Mouse (Mus musculus) embryonic facial prominence, embryonic 10.5 days (tissue): ENCODE results near the gene Mysm1. TPM values are rescaled to one million over a fixed set of nuclear protein-coding genes. Genes with fewer than 3 reads are reported as not detected.

Source experiments
- DNase-seq: peaks from one replicate; pipeline ENCODE4 v3.0.0-alpha.2; 2017; ENCODE audit warnings: low spot score
- H3K27ac ChIP-seq: fragments of 300-500 bp; sonication (generic); replicated peaks from 2 replicates; pipeline ENCODE4 v1.5.1; 2016; ENCODE audit warnings: mild to moderate bottlenecking
- H3K27me3 ChIP-seq: fragments of 300-500 bp; sonication (generic); replicated peaks from 2 replicates; pipeline ENCODE4 v1.6.1; 2016; ENCODE audit warnings: low read depth, mild to moderate bottlenecking; ENCODE audit not compliant: poor library complexity, severe bottlenecking
- H3K36me3 ChIP-seq: fragments of 300-500 bp; sonication (generic); replicated peaks from 2 replicates; pipeline ENCODE4 v1.6.1; 2016; ENCODE audit warnings: mild to moderate bottlenecking, moderate library complexity
- H3K4me1 ChIP-seq: fragments of 300-500 bp; sonication (generic); 2 replicates; pipeline ENCODE4 v1.6.1; 2016
- H3K4me3 ChIP-seq: fragments of 300-500 bp; sonication (generic); 2 replicates; pipeline ENCODE4 v1.5.1; 2016; ENCODE audit warnings: mild to moderate bottlenecking, moderate library complexity
- H3K9me3 ChIP-seq: fragments of 300-500 bp; sonication (generic); 2 replicates; pipeline ENCODE4 v1.6.1; 2016; ENCODE audit warnings: mild to moderate bottlenecking
- WGBS: fragments of 180-500 bp; shearing (Covaris S2); methylation state at CpG from one replicate; pipeline ENCODE4 v1.1.7; 2016; 5-methylcytosine and 5-hydroxymethylcytosine counted together
- polyA plus RNA-seq: library from polyadenylated mRNA; unstranded; fragments of >200 nt; fragmentation: Nextera tagmentation; extraction: Ambion mirVana; gene quantifications from 2 replicates; pipeline ENCODE4 v1.2.1, GENCODE M21; 2016

Mysm1 gene
- polyA plus RNA-seq, 1 experiment from 2014 or later, result 29.2 TPM

DNA sequence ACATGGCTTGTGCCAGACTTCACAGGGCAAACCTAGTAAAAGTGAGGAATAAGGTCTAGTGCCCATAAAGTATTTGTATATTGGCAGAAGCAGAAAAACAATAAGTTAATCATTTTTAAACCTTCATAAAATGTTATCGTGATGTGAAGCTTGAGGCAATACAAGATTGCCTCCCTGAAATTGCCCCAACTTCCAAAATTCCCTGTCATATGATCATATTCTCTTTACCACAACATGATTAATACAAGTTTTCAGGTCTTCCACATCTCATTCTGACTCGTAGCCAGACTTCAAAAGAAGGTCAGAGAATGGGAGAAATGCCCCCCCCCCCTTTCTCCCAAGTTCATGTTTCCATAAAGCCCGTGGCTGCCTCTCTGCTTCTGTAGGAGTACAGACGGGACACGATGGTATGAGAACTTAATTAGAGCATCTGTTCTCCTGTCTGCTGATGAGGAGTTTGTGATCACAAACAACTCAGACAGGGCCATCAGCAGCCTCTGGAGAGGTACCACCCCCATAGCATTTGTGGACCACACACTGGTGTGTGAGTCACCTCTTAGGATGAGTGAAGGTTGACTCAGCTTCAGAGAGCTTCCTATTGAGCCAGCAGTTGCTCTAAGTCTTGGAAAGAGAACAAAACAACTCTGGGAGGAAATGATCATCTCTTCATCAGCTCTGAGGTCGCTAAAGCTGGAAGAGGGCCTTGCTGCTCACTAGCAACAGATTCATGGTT lies 22.3 kb upstream of the Mysm1 start:
- no peak for DNase-seq
- 64% methylated on average over 6 of the region's 6 CpGs for WGBS
- no peak overlapping the region for H3K4me3 ChIP-seq
- no peaks in the 10 kb centered on the region for H3K36me3 ChIP-seq
- no peaks in the 10 kb centered on the region for H3K27me3 ChIP-seq
- no peaks in the 10 kb centered on the region for H3K9me3 ChIP-seq
- no peak overlapping the region for H3K27ac ChIP-seq
- H3K4me1 ChIP-seq, result no peaks in the 10 kb centered on the region

GRCm38 (mm10) chr4:95000147-95000546 lies 21.2 kb upstream of the Mysm1 start:
- Histone ChIP-seq H3K36me3 (no peaks in the 10 kb centered on the region), H3K9me3 (no peaks in the 10 kb centered on the region), H3K27ac (no peak overlapping the region), H3K27me3 (no peaks in the 10 kb centered on the region), H3K4me3 (no peak overlapping the region), H3K4me1 (no peaks in the 10 kb centered on the region)
- no peak for DNase-seq
- 82% methylated on average over 1 of the region's 1 CpGs for WGBS

DNA sequence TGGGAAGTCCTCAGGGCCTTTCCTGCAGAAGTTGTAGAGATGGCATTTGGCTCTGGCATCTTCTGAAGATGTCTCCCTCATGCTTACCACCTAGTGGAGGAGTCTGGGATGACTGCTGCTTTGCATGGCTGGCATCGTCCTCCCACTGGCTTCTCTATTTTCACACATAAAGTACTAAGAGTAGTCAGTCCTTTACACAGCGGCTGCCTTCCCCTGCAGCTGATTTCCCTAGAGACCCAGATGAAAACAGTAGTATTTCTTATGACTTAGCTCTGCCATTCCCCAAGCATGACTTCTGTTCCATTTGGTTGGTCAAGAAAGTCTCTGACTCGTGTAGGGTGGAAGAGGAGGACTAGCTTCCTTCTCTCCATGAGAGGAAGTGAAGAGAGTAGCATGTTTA lies 20.3 kb upstream of the Mysm1 start:
- no peak for DNase-seq
- Histone ChIP-seq H3K4me3 (no peak overlapping the region), H3K27me3 (no peaks in the 10 kb centered on the region), H3K9me3 (no peaks in the 10 kb centered on the region), H3K4me1 (no peaks in the 10 kb centered on the region), H3K36me3 (no peaks in the 10 kb centered on the region), H3K27ac (no peak overlapping the region)
- 69% methylated on average over 3 of the region's 3 CpGs for WGBS

DNA sequence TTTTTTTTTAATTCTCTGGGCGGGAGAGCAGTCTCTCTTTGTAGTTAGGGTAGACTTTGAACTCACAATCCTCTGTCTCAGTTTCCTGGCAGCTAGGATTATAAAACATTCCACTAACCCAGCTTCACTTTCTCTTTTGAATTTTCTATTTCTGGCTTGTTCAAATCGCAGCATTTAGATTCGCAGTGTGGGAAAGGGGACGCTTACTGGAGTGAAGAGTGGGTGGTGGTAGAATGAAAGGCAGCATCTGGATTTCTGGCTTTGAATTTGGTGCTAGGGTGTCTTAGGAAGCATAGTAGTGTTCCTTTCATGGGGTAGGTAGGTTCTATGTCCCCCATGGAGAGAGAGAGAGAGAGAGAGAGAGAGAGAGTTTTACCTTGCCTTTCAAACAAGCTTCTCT lies 17.0 kb upstream of the Mysm1 start:
- Histone ChIP-seq H3K27me3 (no peaks in the 10 kb centered on the region), H3K4me1 (no peaks in the 10 kb centered on the region), H3K4me3 (no peak overlapping the region), H3K36me3 (no peaks in the 10 kb centered on the region), H3K9me3 (no peaks in the 10 kb centered on the region), H3K27ac (no peak overlapping the region)
- WGBS, result 87% methylated on average over 4 of the region's 4 CpGs
- DNase-seq, result no peak

GRCm38 (mm10) chr4:94990204-94990603 lies 11.3 kb upstream of the Mysm1 start:
- DNase-seq, result no peak
- Histone ChIP-seq H3K27ac (no peak overlapping the region), H3K4me1 (peaks cover 6% of the 10 kb centered on the region; the same call in 1 of the 2 replicates), H3K9me3 (no peaks in the 10 kb centered on the region), H3K36me3 (no peaks in the 10 kb centered on the region), H3K27me3 (no peaks in the 10 kb centered on the region), H3K4me3 (no peak overlapping the region)
- 55% methylated on average over 3 of the region's 3 CpGs for WGBS

GRCm38 (mm10) chr4:94987725-94988124 lies 8.8 kb upstream of the Mysm1 start:
- no peak for DNase-seq
- Histone ChIP-seq H3K4me1 (peaks cover 6% of the 10 kb centered on the region; the same call in 1 of the 2 replicates), H3K4me3 (no peak overlapping the region), H3K27me3 (no peaks in the 10 kb centered on the region), H3K36me3 (no peaks in the 10 kb centered on the region), H3K9me3 (no peaks in the 10 kb centered on the region), H3K27ac (no peak overlapping the region)
- 43% methylated on average over 4 of the region's 4 CpGs for WGBS

DNA sequence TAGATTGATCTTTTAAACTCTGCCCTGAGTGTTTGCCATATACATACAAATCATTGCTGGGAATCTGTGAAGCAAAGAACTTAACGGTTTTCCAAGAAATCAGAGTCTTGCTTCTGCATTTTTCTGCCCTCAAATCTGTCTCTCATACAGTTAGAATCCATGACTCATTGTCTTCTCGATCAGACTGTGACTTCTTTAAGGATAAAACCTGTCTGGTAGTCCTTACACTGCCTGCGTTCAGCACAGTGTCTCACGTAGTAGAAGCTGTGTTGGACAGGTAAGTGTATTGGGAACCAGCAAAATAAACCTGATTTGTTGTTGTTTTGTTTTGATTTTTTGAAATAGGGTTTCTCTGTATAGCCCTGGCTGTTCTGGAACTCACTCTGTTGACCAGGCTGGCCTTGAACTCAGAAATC lies 608 bp upstream of the Mysm1 start:
- WGBS, result 59% methylated on average over 4 of the region's 4 CpGs
- H3K9me3 ChIP-seq, result no peaks in the 10 kb centered on the region
- DNase-seq, result no peak
- H3K36me3 ChIP-seq, result peaks cover 11% of the 10 kb centered on the region
- no peaks in the 10 kb centered on the region for H3K27me3 ChIP-seq
- H3K27ac ChIP-seq, result peak overlapping the region; percentile 90
- H3K4me3 ChIP-seq, result peak overlapping the region; percentile 90
- H3K4me1 ChIP-seq, result peaks cover 14% of the 10 kb centered on the region

GRCm38 (mm10) chr4:94973321-94973720 lies 5.6 kb downstream of the Mysm1 start:
- H3K9me3 ChIP-seq, result no peaks in the 10 kb centered on the region
- no peak overlapping the region for H3K4me3 ChIP-seq
- no peak overlapping the region for H3K27ac ChIP-seq
- no peak for DNase-seq
- H3K27me3 ChIP-seq, result no peaks in the 10 kb centered on the region
- H3K4me1 ChIP-seq, result peaks cover 14% of the 10 kb centered on the region
- H3K36me3 ChIP-seq, result peaks cover 53% of the 10 kb centered on the region
- 91% methylated on average over 2 of the region's 2 CpGs for WGBS

GRCm38 (mm10) chr4:94952773-94953172 lies 26.1 kb downstream of the Mysm1 start:
- 87% methylated on average over 3 of the region's 3 CpGs for WGBS
- peaks cover 95% of the 10 kb centered on the region for H3K36me3 ChIP-seq

DNA sequence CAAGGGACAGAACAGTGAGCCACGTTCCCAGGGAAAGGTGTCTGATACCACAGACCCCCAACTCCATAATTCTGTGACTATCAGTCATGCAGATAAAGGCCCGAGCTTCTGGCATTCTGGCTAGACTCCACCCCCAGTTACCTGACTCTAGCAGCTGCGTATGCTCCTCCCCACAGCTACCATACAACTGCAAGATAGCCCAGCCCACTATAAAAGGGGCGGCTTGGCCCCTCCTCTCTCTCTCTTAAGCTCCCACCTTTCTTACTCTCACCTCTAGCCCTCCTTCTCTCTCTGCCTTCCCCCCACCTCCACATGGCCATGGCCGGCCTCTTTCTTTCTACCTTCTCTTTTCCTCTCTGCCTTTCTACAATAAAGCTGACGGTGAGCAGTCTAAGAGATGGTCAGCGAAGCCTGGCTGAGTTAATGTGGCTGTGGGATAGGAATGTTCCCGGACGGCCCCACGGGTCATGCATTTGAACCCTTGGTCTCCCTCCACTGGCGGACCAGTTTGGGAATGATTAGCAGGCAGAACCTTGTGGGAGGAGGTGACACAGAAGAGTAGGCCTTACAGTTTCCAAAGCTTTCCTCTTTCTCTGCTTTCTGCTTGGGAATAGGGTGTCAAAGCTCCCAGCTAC lies 37.6 kb downstream of the Mysm1 start:
- Histone ChIP-seq H3K27me3 (no peaks in the 10 kb centered on the region), H3K36me3 (peaks cover 77% of the 10 kb centered on the region), H3K4me3 (no peak overlapping the region), H3K9me3 (no peaks in the 10 kb centered on the region), H3K27ac (no peak overlapping the region), H3K4me1 (no peaks in the 10 kb centered on the region)
- DNase-seq, result no peak
- WGBS, result 75% methylated on average over 11 of the region's 11 CpGs

More at GRCm38 (mm10) chr4:94952773-94953172, 26.1 kb downstream of the Mysm1 start:
- Histone ChIP-seq H3K4me1 (no peaks in the 10 kb centered on the region), H3K27ac (no peak overlapping the region), H3K9me3 (no peaks in the 10 kb centered on the region), H3K27me3 (no peaks in the 10 kb centered on the region), H3K4me3 (no peak overlapping the region)
- DNase-seq, result no peak

DNA sequence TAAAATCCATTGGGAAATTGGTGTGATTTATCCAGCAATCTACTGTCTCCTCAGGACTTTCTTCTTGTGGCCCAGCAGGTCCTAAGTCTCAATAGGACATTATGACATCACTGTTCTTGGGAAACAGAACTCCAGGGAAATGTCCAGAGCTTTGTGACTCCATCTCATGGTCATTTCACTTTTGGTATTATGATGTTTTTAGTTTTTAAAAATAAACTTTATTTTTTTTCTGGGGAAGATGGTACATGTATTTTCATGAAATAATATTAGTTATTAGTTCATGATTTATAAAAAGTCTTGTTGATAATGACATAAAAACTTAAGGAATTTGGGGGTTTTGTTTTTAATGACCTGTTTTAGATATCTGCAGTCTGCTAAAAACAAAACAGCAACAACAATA lies 50.2 kb downstream of the Mysm1 start, which contains the start of gene Eqtn:
TSS of gene Eqtn (minus strand) at position 101 of the 400 bp plus-strand sequence.
- Histone ChIP-seq H3K4me3 (no peak within 1 kb of the TSS), H3K9me3 (no peaks in the 10 kb centered on the region), H3K27me3 (no peaks in the 10 kb centered on the region), H3K4me1 (no peaks in the 10 kb centered on the region), H3K36me3 (no peaks in the 10 kb centered on the region), H3K27ac (no peak within 1 kb of the TSS)
- DNase-seq, result no peak

GRCm38 (mm10) chr4:94901780-94902179 lies 77.1 kb downstream of the Mysm1 start:
- no peak for DNase-seq
- no peaks in the 10 kb centered on the region for H3K9me3 ChIP-seq

GRCm38 (mm10) chr4:94900744-94901143 lies 78.2 kb downstream of the Mysm1 start:
- Histone ChIP-seq H3K36me3 (no peaks in the 10 kb centered on the region), H3K4me3 (no peak overlapping the region), H3K27me3 (no peaks in the 10 kb centered on the region), H3K27ac (no peak overlapping the region), H3K4me1 (no peaks in the 10 kb centered on the region), H3K9me3 (no peaks in the 10 kb centered on the region)
- 31% methylated on average over 2 of the region's 2 CpGs for WGBS
- DNase-seq, result no peak

More at GRCm38 (mm10) chr4:94901780-94902179, 77.1 kb downstream of the Mysm1 start:
- 80% methylated on average over 3 of the region's 3 CpGs for WGBS
- Histone ChIP-seq H3K4me1 (no peaks in the 10 kb centered on the region), H3K27ac (no peak overlapping the region), H3K27me3 (no peaks in the 10 kb centered on the region), H3K36me3 (no peaks in the 10 kb centered on the region), H3K4me3 (no peak overlapping the region)
